Mouse (Mus musculus): ENCODE measurements at regions not wholly inside any gene's neighbourhood (a gene's known extent, or its start where the extent isn't known, plus 50 kb on each side); places are given as distances from the start of the nearest gene placed in this dataset.

DNA sequence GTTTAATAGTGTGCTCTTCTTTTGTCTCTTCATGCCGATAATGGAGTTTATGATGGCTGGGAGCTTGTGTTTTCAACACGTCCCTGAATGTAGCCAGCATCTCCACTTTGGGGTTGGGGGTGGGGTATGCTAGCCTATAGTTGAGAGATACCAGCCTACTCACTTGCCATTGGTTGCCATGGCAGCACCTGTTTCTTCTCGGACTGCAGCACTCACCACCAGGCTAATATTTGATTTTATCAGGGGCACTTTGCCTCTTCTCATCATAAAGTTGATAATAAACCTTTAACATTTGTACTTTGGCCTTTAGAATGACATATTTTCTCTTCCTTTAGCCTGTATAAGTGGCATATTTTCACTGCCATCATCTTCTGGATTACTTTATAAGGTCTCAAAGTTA lies 168.9 kb upstream of the Rasgrp1 start:
- WGBS = 55% methylated on average over 3 of the region's 3 CpGs
- Histone ChIP-seq H3K27me3 (no peaks in the 10 kb centered on the region), H3K4me2 (no peak overlapping the region), H3K9ac (no peak overlapping the region), H3K4me1 (replicated peaks) (no peaks in the 10 kb centered on the region), H3K36me3 (no peaks in the 10 kb centered on the region), H3K4me3 (no peak overlapping the region), H3K27ac (replicated peaks) (no peak overlapping the region), H3K9me3 (no peaks in the 10 kb centered on the region)
- ATAC-seq (ENCODE audit: low FRiP score, low read depth) = no peak

DNA sequence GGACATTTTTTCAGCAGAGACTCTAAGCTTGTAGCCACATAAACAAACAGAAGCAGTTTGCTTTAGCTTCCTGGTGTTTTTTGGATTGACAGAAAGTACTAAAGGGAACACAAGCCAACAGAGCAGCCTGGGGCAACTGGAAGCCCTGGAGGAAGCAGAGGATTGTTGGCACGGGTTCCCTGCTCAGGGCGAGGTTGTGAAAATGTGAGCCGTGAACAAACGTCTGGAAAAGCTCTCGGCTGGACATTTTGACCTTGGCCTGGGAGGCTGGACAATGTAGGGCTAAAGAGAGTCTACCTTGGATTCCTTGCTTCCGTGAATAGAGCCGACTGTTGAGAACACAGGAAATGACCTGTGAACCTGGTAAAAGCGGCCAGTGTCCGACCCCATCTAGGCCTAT lies 169.8 kb upstream of the Rasgrp1 start:
- H3K9me3 ChIP-seq = no peaks in the 10 kb centered on the region
- 68% methylated on average over 9 of the region's 9 CpGs for WGBS
- ATAC-seq (ENCODE audit: low FRiP score, low read depth) = no peak
- no peaks in the 10 kb centered on the region for H3K4me1 ChIP-seq (replicated peaks)
- no peak overlapping the region for H3K27ac ChIP-seq (replicated peaks)
- H3K36me3 ChIP-seq = no peaks in the 10 kb centered on the region
- no peak overlapping the region for H3K4me2 ChIP-seq
- H3K4me3 ChIP-seq = no peak overlapping the region
- H3K27me3 ChIP-seq = no peaks in the 10 kb centered on the region
- no peak overlapping the region for H3K9ac ChIP-seq

DNA sequence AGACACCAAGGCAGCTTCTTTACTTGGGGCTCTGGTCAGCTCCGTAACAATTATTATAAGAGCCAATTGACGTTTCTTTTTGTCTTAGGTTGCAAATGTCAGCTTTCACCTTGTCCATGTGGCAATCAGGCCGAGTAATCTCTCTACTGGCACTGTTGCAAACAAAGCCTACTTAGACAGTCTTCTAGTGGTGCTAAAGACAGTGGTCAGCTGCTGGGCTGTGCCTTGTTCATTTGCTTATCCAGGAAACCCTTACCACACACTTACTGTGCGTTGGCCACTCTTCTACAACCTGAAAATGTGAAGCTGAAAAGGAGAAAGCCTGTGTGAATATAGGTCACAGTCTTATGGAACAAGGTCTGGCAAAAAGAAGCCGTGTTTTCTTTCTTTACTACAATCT lies 181.6 kb upstream of the Rasgrp1 start:
- Histone ChIP-seq H3K27me3 (no peaks in the 10 kb centered on the region), H3K9ac (no peak overlapping the region), H3K27ac (replicated peaks) (no peak overlapping the region), H3K9me3 (no peaks in the 10 kb centered on the region), H3K4me3 (no peak overlapping the region), H3K36me3 (no peaks in the 10 kb centered on the region), H3K4me1 (replicated peaks) (no peaks in the 10 kb centered on the region), H3K4me2 (no peak overlapping the region)
- ATAC-seq (ENCODE audit: low FRiP score, low read depth) = no peak
- WGBS = 86% methylated on average over 5 of the region's 5 CpGs

DNA sequence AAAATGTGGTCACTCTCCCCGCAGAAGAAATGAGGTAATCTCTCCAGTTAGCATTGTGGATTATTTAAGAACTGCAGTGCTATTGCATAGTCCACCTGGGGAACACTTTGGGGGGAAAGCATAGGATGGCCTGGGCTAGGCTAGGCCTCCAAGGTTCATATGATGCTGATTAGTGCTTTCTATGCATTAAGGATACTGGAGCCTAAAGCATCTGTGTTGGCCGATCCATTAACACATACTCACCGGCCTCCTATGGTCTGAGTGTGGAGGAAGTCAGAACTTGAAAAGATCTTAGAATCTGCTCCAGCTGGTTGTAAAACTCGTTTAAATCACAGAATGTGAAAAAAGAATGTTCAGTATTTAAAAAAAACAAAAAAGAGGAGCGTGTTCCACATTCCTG lies 196.1 kb upstream of the Rasgrp1 start:
- Histone ChIP-seq H3K27me3 (0 out of 2 replicates have a peak, but pooled peaks cover 4% of the 10 kb centered on the region), H3K4me1 (replicated peaks) (no peaks in the 10 kb centered on the region), H3K4me2 (no peak overlapping the region), H3K9ac (no peak overlapping the region), H3K4me3 (no peak overlapping the region), H3K9me3 (no peaks in the 10 kb centered on the region), H3K36me3 (no peaks in the 10 kb centered on the region), H3K27ac (replicated peaks) (no peak overlapping the region)
- ATAC-seq (ENCODE audit: low FRiP score, low read depth) = no peak
- 68% methylated on average over 5 of the region's 5 CpGs for WGBS

DNA sequence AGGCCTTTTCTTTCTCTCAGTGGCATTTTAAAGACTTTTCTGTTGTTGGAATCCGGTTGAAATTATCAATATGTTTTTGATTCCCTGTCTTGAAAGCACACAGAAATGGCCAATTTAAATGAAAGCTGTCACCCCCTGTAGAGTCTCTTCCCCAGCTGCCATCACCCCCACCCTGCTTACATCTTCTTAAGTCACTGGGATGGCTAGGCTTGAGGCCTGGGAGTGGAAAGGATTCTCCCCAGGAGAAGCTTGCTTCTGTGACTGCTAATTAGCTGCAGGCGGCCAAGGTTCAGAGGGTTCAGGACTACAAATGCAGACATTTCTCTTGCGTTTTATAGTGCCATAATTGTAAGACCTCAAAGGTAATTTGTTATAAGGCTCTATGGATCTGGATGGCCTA lies 196.5 kb upstream of the Rasgrp1 start:
- no peaks in the 10 kb centered on the region for H3K9me3 ChIP-seq
- no peak overlapping the region for H3K4me2 ChIP-seq
- no peak for ATAC-seq (ENCODE audit: low FRiP score, low read depth)
- H3K27ac ChIP-seq (replicated peaks) = no peak overlapping the region
- 53% methylated on average over 3 of the region's 3 CpGs for whole genome bisulfite sequencing
- H3K27me3 ChIP-seq = 0 out of 2 replicates have a peak, but pooled peaks cover 4% of the 10 kb centered on the region
- no peaks in the 10 kb centered on the region for H3K36me3 ChIP-seq
- no peak overlapping the region for H3K4me3 ChIP-seq
- H3K9ac ChIP-seq = no peak overlapping the region
- no peaks in the 10 kb centered on the region for H3K4me1 ChIP-seq (replicated peaks)

DNA sequence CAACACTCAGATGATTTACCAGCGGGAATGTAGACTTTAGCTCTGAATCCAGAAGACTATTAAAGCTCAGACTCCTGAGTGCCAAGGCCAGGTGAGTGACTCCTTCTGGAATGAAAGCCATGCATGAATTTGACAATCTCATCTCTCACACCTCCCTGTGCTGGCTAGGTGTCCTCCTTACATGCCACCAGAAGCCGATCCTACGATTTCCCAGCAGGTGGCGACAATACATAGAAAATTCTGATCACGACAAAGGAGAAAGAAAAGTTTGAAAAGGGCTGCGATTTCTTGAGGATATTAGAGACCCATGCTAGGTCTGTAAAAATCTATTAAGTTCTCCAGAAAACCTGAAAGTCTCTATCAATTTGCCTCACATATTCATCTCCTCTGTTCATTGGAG lies 198.7 kb upstream of the Rasgrp1 start:
- peak; percentile 48; the same call in 1 of the 2 replicates for ATAC-seq (ENCODE audit: low FRiP score, low read depth)
- H3K27me3 ChIP-seq = 0 out of 2 replicates have a peak, but pooled peaks cover 4% of the 10 kb centered on the region

DNA sequence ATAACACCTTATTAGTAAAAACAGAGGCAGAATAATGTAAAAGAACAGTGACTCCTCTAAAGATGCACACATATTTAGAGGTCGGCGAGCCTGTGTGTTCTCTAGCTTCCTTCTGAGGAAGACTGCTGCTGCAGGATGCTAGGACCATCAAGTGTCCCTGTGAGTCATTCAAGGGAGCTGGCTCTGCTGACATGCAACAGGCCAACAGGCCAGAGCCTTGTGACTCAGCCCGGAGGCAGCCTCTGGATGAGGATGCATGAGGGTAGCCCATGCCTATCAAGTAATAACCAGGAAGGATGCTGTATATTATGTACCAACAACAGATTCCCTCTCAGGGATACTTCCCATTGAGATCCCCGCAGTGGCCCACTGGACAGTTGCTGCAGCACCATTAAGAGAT lies 199.5 kb upstream of the Rasgrp1 start:
- Histone ChIP-seq H3K36me3 (no peaks in the 10 kb centered on the region), H3K4me3 (no peak overlapping the region), H3K27ac (replicated peaks) (no peak overlapping the region), H3K9ac (no peak overlapping the region), H3K27me3 (0 out of 2 replicates have a peak, but pooled peaks cover 4% of the 10 kb centered on the region), H3K4me1 (replicated peaks) (no peaks in the 10 kb centered on the region), H3K9me3 (no peaks in the 10 kb centered on the region), H3K4me2 (no peak overlapping the region)
- WGBS = 86% methylated on average over 4 of the region's 4 CpGs
- no peak for ATAC-seq (ENCODE audit: low FRiP score, low read depth)

More for the DNA sequence above, 198.7 kb upstream of the Rasgrp1 start:
- no peak overlapping the region for H3K4me3 ChIP-seq
- no peaks in the 10 kb centered on the region for H3K36me3 ChIP-seq
- H3K9ac ChIP-seq = no peak overlapping the region
- H3K4me2 ChIP-seq = no peak overlapping the region
- H3K27ac ChIP-seq (replicated peaks) = no peak overlapping the region
- H3K9me3 ChIP-seq = no peaks in the 10 kb centered on the region
- WGBS = 19% methylated on average over 6 of the region's 6 CpGs
- H3K4me1 ChIP-seq (replicated peaks) = no peaks in the 10 kb centered on the region

DNA sequence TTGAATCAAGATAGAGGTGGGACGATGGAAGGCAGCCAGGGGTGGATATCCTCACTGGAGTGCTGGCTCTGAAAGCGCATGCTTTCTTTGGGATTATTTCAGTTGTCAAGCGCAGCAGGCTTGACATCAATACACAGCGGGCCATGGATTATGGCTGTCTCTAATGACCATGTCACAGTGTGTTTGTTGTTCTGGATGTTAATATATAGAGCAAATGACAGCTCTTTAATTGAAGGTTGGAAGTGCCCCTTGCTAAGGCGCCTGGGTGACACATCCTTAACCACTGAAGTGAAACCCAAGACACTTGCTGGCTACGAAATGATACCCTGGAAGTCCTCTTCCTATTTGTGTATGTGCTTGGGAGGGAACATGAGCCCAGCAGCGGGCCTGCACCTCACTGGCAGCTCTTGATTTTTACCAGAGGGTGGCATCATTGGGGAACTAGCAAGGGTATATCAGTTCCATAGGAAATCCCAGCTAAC lies 200.5 kb upstream of the Rasgrp1 start:
- no peak for ATAC-seq (ENCODE audit: low FRiP score, low read depth)
- Histone ChIP-seq H3K9ac (no peak overlapping the region), H3K9me3 (no peaks in the 10 kb centered on the region), H3K4me1 (replicated peaks) (no peaks in the 10 kb centered on the region), H3K27ac (replicated peaks) (no peak overlapping the region), H3K4me2 (no peak overlapping the region), H3K27me3 (0 out of 2 replicates have a peak, but pooled peaks cover 4% of the 10 kb centered on the region), H3K36me3 (no peaks in the 10 kb centered on the region), H3K4me3 (no peak overlapping the region)
- 51% methylated on average over 7 of the region's 7 CpGs for WGBS

DNA sequence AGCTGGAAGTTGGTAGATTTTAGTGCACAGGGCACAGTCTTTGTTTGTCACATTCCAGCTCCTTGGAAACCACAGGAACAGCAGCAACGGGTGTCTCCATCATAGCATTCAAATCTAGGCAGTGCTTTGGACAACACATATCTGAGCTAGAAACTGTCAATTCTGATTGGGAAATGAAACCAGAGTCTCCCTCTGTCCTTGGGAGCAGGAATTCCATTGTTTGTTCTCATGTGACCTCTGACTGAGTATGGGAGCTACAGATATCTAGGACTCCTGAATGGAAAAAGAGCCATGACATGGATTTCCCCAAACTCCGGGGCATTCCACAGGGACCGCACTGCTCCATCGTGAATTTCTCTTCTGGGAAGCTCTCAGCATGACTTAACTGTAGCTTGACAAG lies 205.5 kb upstream of the Rasgrp1 start:
- ATAC-seq (ENCODE audit: low FRiP score, low read depth) = no peak
- no peak overlapping the region for H3K27ac ChIP-seq (replicated peaks)
- H3K27me3 ChIP-seq = no peaks in the 10 kb centered on the region
- no peak overlapping the region for H3K9ac ChIP-seq
- no peak overlapping the region for H3K4me2 ChIP-seq
- no peaks in the 10 kb centered on the region for H3K36me3 ChIP-seq
- H3K4me1 ChIP-seq (replicated peaks) = no peaks in the 10 kb centered on the region
- 68% methylated on average over 4 of the region's 4 CpGs for WGBS
- no peak overlapping the region for H3K4me3 ChIP-seq
- H3K9me3 ChIP-seq = no peaks in the 10 kb centered on the region

DNA sequence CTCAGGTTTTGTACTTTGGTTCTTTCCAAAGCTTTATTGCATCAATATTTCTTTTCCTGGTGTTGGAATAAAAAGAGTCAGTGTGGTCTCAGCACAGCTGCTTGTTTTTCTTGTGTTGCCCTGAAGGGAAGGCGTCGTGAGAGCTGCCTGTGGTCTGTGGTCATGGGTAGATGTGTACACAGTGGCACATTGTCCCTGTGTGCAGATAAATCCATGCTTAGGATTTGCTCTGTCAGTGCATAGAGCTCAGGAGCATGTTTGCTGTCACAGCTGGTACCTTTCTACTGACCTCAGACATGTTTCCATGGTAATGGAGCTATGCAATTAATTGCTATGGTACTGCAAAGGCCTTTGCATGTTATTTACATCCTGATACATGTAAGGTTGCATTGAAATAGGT lies 213.5 kb upstream of the Rasgrp1 start:
- no peak overlapping the region for H3K4me3 ChIP-seq
- no peaks in the 10 kb centered on the region for H3K9me3 ChIP-seq
- no peak overlapping the region for H3K4me2 ChIP-seq
- WGBS = 65% methylated on average over 2 of the region's 2 CpGs
- no peak overlapping the region for H3K27ac ChIP-seq (replicated peaks)
- no peaks in the 10 kb centered on the region for H3K36me3 ChIP-seq
- no peak for ATAC-seq (ENCODE audit: low FRiP score, low read depth)
- no peaks in the 10 kb centered on the region for H3K4me1 ChIP-seq (replicated peaks)
- H3K9ac ChIP-seq = no peak overlapping the region
- no peaks in the 10 kb centered on the region for H3K27me3 ChIP-seq

DNA sequence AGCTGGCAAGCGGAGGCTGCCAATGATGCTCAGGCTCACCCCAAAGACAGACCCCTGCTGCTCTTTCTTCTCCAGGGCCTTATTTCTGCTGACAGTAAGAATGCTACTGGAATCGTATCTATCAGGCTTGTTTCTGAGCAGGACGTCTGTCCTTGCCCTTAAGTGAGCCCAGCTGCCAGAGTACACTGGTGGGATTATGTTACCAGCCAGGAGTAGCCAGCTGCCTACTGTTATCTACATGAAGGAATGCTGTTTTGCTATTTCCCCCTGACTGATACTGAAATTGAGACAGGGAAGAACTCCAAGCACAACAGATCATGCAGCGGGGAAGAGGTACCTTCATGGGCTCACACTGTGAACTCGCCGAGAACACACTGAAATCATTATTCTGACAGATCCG lies 228.2 kb upstream of the Rasgrp1 start:
- WGBS = 82% methylated on average over 7 of the region's 7 CpGs
- no peaks in the 10 kb centered on the region for H3K36me3 ChIP-seq
- no peaks in the 10 kb centered on the region for H3K27me3 ChIP-seq
- H3K4me2 ChIP-seq = no peak overlapping the region
- no peak overlapping the region for H3K4me3 ChIP-seq
- no peak overlapping the region for H3K9ac ChIP-seq
- H3K9me3 ChIP-seq = no peaks in the 10 kb centered on the region
- no peak for ATAC-seq (ENCODE audit: low FRiP score, low read depth)
- no peaks in the 10 kb centered on the region for H3K4me1 ChIP-seq (replicated peaks)
- no peak overlapping the region for H3K27ac ChIP-seq (replicated peaks)

DNA sequence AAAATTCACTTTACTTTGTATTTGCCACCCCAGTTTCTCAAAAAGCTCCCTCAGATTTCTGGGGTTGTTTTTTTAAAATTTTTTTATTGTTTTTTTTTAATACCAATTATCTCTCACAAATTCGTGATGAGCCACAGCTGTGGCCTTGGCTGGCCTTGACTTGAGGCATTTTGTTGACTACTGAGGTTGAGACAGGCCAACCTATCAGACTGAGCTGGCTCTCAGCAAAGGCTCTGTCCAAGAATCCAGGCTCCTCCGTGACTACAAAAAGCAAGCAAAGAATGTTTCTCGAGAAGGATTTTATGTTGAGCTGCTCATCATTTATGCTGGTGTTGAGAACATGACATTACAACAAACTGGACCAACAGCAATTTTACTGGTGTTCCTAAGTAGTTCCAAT lies 244.6 kb upstream of the Rasgrp1 start:
- no peaks in the 10 kb centered on the region for H3K9me3 ChIP-seq
- H3K9ac ChIP-seq = no peak overlapping the region
- H3K4me2 ChIP-seq = no peak overlapping the region
- WGBS = 79% methylated on average over 3 of the region's 3 CpGs
- H3K36me3 ChIP-seq = no peaks in the 10 kb centered on the region
- H3K4me1 ChIP-seq (replicated peaks) = no peaks in the 10 kb centered on the region
- no peak overlapping the region for H3K4me3 ChIP-seq
- H3K27me3 ChIP-seq = no peaks in the 10 kb centered on the region
- H3K27ac ChIP-seq (replicated peaks) = no peak overlapping the region
- ATAC-seq (ENCODE audit: low FRiP score, low read depth) = no peak

DNA sequence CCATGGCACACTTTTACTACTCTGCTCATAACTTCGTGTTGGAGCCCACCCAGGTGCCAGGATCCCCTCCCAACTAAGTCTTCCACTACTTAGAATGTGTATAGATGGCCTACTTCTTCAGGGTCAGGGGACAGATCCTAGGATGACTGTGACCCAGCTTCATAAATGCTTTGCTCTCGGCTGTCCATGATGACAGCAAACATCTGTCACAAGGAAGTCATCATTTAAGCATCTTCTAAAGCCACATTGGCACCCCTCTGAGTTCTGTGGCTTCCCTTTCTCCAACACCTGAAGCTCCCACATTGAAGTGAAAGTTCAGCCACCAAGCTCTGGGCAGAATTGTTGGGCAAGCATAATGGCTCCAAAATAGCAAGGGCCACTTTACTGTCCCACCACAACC lies 252.2 kb upstream of the Rasgrp1 start:
- Histone ChIP-seq H3K4me1 (replicated peaks) (no peaks in the 10 kb centered on the region), H3K9ac (no peak overlapping the region), H3K27ac (replicated peaks) (no peak overlapping the region), H3K27me3 (no peaks in the 10 kb centered on the region), H3K4me2 (no peak overlapping the region), H3K9me3 (no peaks in the 10 kb centered on the region), H3K36me3 (no peaks in the 10 kb centered on the region), H3K4me3 (no peak overlapping the region)
- 61% methylated on average over 2 of the region's 2 CpGs for WGBS
- no peak for ATAC-seq (ENCODE audit: low FRiP score, low read depth)

Data from hindbrain, embryonic 15.5 days (tissue).